Mouse (Mus musculus) lung, postnatal 10 days (tissue): ENCODE results near the gene Dab1.

Source experiments
- DNase-seq: peaks from one replicate; pipeline ENCODE4 v3.0.0; 2021

Dab1 gene

DNA sequence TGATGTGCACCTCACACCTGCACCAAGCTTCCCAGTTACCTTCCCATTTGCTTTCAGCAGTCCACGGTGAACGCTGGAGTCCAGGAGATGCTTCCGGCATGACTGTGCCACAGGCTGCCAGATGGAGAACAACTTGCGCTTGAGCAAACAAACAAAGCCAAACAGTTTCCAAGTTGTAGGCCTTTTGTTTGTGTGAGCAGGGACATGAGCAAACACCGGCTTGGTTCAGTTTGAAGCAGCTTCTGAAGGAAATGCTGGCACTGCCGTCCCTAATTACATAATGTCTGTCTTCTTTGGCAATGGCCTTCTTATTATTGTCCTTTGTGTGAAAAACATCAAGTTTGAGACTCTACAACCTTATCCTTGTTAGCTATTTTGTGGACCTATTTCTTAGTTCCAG lies 664.7 kb downstream of the Dab1 start:
- DNase-seq = peak; percentile 1

DNA sequence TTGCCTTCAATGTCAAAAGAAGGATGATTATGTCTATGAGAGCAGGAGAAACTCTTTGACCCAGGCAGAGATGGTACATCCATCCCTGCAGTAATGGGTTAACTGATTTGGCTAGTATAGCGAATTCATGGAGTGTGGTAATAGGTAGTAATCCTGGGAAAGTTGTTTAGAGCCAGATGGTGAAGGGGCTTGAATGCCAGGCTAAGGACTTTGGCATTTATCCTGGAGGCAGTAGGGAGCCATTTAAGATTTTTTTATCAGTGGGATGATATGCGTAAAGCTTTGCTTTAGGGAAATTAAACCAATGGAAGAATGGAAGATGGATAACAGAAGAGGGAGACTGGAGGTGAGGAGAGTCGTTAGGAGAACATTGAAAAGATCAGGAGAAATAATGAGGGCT lies 669.2 kb downstream of the Dab1 start:
- DNase-seq = no peak

DNA sequence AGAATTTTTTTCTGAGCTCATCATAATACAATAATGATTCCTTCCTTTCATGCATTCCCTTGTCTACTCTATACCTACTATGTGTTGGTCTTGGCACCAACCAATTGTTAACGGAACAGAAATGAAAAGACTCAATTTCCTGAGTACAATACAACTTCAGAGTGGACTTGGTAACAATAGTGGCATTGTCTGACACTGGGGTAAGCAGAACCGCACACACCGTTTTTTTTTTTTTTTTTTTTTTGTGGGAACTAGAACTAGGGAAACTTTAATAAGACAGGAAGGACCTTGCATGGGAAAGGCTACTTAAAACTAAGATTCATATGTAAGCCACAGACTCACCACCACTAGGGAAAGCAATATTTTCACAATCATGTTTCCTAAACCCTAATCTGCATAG lies 682.6 kb downstream of the Dab1 start:
- no peak for DNase-seq

DNA sequence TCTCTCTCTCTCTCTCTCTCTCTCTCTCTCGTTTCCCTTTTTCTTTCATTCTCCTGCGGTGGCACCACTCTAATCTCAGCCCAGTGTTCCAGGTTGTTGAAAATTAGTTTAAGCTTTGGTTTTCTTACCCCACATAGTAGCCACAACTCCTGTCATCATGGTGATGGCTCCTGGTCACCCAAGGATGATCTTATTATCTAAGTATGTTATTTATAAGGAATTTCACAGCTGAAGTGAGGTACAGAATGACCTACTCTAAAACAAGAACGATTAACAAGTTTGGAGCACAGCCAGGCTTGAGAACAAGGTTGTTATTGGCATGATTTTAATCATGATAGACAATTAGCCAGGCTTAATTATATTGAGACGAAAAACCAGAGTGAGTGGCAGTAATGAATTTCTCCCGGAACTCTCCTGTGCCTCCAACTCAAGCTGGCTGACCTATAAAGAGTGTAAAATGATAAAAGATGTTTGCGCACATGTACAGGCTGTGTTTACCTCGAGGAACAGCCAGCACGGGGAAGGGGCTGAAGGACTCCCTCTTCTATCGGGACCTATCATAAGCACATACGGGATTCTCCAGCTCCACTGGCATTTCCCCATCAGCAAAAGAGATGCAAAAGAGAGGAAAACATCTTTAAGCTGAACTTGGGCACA lies 684.0 kb downstream of the Dab1 start:
- DNase-seq = no peak

DNA sequence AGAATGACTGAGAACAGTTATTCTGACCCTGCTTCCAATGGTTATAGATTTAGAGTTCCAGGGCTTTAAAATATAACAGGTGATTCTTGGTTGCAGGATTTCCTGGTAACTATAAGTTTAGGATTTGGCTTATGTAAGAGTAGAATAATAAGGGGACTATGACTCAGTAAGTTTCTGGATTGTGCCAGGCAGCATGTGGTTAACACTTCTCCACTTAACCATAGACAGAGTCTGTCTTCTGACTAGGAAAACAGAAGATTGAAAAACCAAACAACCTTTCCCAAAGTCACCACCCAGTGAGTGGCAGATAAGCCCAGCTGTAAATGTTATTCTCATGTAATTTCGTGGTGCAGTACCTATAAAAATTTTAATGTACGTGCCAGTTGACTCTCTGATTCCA lies 688.6 kb downstream of the Dab1 start:
- DNase-seq = no peak

DNA sequence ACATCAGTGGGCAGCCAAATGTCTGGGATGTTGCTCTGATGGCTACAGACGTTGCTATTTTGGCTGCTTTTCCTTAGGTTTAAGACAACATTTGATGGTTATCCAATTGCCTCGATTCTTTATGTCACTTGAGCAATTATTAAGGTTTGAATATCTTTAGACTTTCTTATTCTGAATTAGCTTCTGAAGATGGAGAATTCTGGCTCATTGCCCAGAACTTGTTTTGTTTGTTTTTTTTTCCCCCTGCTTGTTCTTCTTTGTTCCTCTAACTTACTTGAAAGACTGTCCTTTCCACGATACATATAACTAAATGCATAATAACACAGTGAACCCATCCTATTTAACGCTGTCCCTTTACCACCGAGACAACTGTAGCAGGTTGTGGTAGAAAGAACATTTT lies 707.1 kb downstream of the Dab1 start:
- DNase-seq = no peak

DNA sequence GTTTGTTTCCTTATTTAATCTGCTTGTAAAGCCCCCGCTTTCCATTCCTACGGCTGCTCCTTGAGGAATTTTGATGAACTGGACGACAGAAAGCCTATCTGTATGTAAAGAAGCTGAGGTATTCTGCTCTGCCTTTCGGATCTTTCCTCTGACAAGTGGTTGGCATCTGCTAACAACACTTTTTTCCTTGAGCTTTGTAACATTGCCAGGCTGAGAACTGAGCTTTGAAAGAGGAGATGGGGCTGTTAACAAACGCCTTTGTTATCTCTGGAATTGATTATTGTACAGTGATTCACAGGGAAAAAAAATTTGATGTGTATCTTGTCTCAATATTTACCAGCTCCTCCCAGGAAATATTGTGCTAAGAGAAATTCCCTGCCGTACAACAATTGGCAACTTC lies 712.7 kb downstream of the Dab1 start:
- no peak for DNase-seq

DNA sequence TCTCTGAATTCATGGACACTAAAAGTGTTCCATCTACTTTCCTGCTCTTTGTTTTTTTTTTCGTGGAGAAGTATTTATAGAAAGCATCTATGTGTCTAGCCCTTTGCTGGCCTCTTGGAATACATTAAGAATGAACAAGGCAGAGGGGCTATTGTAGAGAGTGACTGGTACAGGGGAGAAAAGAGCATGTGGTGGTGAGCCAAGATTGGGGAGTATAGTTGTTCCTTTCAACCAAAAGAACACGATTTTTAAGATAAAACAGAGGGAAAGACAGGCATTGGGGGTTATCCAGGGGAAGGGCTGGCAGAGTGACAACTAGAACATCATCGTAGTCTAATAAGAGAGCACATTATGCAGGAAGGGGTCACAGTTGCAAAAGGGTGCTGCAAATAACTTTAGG lies 713.2 kb downstream of the Dab1 start:
- no peak for DNase-seq

DNA sequence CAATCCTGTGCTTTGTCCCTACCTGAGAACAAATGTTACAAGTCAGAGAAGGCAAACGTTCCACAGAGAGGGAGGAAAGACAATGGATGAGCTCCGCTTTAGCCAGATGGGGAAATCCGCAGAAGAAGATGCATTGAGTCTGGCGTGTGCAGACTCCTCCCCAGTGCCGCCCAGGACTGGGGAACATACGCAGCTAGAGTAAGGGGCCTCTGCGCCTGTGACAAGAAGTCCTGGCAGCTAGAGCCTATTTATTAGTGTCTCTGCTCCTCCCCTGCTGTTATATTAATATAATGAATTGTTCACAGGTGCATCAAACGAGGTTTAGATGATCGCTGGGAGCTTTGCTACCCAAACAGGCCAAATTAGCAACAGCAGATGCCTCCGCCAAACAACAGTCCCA lies 718.1 kb downstream of the Dab1 start:
- no peak for DNase-seq

DNA sequence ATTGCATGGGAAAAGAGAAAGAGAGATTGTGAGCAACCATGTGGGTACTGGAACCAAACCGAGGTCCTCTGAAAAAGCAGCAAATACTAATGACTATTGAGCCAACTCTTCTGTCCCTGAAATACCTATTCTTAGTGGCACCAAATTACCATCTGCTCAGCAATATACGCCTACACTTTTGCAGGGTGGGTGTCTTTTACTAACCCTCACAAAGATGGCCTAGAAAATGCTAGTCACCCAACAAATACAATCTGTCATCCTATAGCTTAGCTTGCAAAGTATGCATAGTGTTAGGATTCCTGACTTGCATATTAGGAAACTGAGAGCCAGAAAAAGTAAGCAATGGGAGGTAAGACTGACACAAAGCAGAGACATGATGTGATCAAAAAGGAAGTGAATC lies 719.2 kb downstream of the Dab1 start:
- DNase-seq = no peak

DNA sequence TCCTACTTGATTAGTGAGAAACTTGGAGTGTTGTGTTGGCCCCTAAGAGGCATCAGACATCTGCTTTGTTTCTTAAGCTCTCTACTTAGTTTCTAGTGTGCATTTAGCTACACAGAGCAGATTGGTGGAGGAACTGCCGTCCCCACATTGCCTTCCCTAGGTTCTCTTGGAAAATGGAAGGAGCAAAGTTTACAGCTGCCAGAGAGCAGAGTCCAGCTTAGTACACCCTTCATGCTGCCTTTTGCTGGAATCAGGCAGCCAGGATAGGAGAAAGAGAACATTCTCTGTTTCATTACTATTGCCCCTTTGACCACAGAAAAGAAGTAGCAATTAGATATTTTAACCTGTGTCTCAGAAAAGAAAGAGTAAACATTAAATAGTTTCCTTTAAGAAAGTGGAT lies 742.2 kb downstream of the Dab1 start:
- DNase-seq = no peak

DNA sequence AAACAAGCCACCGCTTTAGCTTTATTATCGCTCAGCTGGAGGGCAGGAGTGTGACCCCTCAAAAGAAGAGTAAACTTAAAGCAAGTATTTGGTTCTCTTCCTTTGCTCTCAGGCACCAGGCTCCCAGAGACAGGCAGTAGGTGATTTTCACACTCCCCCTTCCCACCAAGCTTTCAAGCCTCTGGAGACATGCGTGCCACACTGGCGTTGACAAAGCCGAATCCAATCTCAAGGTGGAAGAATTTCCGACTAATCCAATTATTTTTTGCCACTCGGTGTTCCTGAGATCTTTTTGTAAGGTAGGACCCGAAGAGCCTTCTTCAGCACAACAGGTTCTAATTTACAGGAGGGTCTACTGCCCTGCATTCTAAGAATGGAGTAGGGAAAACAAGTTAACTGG lies 747.3 kb downstream of the Dab1 start:
- no peak for DNase-seq

DNA sequence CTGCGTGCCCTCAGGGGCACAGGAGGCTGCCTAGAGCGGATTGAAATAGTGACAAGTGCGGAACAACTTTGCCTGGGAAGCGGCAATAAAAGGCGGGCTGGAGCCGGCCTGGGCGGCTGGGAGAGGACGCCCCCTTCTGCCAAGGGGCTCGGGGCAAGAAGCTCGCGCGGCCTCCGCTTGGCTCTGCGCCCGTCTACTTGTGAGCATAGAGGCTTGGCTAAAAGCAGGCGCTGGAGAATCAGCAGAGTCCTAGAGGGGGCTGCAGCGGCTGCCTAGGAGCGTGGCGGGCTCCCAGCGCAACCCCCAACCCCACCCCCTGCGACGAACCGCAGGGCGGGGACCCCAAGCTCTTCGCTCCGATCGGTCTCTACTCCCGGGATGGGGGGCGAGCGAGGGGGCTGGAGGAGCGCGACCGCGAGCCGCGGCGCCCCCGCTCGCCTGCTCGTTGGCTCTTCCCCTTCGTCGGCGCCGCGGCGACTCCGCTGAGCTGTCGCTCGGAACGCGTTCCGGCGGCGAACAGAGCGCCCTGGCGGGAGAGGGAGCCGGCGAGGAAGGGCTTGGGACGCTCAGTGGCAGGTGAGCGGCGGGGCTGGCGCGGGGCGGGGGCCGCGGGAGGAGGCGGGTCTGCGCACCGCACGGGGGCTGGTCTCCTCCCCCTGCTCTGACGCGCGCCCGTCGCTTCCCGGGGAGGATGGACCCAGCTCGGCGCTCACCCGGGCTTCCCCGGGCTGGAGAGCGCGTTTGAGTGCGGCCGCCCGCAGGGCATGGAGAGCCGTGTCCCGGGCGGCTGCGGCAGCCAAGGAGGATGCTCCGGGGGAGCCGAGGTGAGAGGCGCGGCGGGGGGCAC lies 748.0 kb downstream of the Dab1 start:
- peak; percentile 48 for DNase-seq

DNA sequence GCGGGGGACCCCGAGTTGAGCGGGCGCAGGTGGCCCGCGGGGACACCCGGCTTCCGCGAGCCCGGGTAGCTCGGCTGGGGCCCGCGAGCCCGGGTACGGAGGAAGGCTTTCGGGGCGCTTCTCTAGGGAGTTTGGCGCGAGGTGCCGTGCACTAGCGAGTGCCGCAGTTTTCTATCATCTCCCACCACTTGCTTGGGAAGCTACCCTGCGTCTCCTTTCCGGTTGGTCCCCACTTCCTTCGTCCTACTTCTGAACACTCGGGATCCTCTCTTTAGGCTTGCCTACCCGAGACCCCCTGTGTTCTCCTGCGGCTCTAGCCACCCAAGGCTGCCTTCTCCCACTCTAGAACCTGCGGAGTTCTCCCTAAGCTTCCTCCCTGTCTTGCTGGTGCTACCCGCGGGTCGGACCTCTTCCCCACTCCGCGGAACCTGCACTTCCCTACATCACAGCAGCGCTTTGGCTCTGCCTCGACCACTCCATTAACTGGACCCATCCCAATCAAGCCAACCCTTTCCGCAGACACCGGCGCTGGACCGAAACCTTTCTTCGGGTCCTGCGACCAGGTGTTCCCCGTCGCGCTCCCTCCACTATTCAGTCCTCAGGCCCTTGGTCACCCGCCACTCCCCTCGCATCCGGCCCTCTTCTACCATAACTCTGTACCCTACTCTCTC lies 748.7 kb downstream of the Dab1 start:
- no peak for DNase-seq

DNA sequence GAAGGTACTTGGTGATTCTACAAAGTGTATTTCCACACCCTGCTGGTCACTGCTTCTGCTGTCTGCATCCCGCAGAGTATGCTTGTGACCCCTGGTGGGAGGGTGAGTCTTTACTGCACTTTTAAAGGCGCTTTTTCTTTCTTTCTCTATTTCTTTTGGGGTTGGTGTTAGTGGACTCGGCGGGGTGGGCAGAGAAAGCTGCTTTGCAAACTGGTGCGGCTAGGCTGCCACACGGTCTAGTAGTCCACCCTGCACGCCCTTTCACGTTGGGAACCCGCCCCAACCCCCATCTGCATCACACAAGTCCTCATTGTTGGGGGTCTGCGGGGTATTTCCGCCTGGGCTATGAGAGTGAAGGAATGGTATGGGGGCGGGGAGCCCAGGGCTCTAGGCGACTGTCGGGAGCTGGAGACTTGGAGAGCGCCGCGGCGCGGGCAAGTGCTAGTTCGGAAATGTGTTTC lies 749.4 kb downstream of the Dab1 start:
- peak; percentile 10 for DNase-seq

DNA sequence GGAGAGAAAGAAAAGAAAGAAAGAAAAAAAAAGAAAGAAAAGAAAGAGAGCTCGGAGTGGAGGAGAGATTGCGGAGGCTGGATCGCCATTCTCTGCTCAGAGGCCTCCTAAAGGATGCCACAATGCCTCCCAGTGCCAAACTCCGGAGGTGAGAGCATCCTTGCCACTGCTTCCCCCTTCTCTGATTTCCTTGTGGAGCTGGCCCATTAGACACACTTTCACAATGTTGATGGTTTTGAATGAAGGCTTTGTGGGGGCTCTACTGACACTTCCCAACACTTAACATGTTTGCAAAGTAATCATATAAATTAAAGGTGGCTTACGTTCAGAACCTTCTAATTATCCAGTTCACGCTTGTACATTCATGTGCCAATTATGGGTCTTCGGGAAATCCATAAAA lies 749.9 kb downstream of the Dab1 start:
- DNase-seq = no peak

DNA sequence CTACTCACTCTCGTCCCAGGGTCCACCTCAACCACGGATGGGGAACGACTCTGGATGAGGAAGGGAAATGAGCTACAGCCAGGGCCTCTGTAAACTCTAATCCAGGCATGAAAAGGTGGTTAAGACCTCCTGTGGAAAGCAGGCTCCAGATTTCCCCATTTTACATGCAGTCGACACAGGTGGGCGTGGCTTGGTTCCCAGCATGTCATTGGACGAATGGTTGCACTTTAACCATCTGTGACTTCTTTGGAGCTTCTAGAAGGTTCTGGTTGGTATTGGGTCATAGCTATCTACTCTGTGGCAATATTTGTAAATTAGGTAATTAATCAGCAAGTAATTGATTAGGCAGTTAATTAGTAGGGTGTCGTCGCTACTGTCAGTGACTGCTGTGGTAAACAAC lies 752.0 kb downstream of the Dab1 start:
- no peak for DNase-seq

DNA sequence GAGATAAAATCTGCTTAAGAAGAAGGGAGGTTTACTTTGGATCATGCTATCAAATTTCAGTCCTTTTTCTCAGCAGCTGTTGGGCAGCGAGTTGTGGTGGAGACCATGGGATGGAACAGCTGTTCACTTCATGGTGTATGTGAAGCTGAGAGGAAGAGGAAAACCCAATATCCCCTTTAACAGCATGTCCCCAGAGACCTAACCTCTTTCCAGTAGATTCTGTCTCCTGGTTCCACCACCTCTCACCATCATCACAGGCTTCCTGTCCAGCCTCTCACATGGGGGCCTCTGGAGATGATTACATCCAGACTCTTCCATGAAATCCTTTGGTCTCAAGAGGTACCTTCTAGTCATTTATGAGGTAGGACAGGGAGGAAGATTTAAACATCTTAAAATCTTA lies 755.0 kb downstream of the Dab1 start:
- no peak for DNase-seq

DNA sequence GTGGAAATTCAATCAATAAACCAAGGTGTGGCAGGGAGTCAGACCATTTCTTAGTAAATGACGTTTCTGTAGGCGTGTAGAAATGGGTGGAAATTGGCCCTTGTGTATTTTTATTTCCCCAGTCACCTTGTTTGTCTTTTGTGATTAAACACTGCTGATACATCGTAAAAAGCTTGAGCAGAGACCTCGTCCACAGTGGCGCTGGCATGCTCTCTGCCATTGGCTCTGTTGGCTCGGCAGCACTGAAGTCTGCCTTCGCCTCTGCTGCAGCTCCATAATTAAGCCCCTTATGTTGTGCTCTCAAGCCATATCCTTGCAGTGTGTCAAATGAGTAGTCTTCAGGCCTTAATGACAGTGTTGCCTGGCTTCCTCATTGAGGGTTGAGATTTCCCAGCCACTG lies 765.5 kb downstream of the Dab1 start:
- DNase-seq = no peak

DNA sequence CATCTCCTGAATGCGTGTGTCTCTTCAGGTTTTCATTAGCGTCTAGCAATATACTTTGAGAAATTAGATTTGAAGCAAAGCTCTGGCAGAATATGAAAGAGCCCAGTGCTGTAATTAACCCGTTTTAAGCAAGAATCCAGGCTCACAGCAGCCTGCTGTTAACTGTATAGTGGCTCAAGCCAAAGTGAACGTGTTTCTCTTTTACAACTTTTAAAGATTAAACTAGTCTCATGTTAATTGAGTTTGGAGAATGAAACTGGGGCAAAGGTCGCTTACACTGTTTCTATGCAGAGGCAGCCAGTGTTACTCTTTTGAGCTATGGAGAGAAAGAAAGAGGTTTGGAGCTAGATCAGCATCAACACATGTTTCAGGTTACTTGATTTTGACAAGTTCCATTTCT lies 766.1 kb downstream of the Dab1 start:
- no peak for DNase-seq

DNA sequence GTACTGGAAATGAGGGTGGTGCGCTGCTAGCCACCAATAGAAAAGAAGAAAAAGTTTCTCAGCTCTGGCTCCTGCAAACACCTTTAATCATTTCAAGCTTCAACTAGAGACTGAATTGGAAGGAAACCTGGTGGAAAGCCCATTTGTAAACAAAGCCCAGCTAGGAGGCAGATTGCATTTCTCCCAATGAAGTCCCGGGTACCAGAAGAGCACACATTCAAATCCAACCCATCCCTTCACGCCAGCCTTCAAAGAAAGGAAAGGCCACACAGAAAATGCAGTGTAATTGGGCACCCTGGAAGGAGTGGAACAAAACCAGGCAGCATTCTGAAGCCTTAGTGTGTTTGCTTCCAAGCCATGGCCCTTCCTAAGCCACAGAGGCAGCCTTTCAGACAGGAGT lies 776.4 kb downstream of the Dab1 start:
- no peak for DNase-seq

DNA sequence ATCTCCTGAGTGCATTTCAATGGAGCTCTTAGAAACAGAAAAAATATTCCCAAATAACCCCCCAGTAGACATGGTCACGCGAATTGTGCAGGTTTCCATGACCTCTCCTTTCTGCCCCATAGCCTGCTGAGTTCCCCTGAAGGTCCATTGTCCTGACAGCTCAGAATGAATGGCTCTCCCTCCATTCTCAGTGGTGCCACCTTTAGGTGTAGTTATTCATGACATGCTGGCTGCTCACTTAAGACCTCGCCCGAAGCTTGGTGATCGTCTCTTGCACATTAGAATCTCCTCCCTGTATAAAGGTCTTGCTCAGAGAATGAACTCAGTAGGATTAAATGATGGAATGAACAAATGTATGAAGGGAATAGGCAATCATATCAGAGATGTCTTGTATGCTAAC lies 776.9 kb downstream of the Dab1 start:
- DNase-seq = no peak

DNA sequence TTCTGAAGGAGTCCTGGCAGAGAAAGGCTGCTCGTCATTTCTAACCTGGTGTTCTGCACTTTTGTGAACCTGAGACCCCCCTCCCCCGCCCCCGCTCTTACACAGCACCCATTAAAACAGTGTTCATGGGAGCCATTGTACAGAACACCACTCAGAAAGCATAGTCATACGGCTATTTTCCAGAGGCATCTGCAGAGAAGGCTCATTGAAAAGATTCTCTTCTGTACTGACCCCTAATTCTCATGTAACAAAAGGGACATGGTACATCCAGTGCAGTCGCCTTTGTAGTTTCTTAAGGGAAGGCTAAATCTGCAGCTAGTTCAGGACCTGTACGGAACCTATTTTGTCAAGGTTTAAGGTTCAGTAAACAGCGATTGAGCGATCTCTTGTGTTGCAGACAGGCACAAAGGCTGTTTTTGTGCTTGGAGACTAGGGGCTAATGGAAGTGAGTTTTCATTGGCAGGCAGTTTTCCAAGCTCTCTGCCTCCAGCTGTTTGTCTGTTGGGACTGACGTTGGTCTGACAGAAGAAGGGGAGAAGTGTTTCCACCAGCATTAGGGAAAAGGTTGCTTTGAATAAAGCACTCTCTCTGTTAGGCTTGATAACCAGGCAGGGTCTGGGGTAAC lies 780.1 kb downstream of the Dab1 start:
- no peak for DNase-seq

DNA sequence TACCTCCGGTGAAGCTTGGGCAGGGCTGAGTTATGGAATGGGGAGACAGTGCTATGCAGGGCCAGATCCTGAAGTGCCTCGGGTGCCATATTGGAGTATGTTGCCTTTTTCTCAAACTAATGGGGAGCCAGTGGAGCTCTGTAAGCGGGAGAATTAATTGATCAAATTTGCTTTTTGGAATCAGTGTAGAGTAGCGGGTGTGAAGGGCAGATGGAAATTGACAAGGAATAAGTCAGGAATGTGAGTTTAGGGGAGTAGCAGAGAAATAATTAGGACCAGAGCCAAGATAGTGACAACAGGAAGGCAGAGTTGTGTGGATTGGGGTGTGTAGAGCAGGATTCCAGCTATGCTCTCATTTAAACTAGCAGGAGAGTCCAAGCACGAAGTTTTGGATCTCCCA lies 784.9 kb downstream of the Dab1 start:
- no peak for DNase-seq
